Mouse (Mus musculus): ENCODE results near the gene Sh3kbp1.

Sh3kbp1 gene

DNA sequence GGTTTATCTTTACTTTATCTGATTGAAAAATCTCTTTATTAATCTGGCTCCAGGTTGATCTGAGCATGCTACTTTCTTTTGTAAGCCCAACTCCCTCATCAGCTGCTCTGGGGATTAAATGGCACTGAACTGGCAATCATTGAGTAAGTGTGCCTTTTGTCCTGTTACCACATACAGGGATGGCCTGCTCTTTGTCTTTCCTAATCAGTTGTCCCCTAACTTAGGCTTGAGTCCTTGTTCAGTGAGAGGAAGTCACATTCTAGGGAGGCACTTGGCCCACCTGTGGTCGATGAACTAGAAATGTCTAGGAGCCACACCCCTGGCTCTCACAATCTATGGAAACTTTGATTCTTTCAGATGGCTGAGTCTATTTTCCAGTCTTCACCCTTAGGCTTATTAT lies 58.4 kb downstream of the Sh3kbp1 start:
- DNase-seq: no peak

DNA sequence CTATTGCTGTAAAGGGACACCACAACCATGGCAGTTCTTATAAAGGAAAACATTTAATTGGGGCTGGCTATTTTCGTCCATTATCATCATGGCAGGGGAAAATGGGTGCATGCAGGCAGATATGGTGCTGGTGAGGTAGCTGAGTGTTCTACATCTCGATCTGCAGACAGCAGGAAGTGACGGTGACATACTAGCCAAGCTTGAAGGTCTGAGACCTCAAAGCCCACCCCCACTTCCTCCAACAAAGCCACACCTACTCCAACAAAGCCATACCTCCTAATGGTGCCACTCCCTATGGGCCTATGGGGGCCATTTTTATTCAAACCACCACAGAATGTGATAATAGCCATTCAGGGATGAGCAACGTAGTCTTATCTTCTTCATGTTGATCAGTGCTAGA lies 59.8 kb downstream of the Sh3kbp1 start:
- DNase-seq: no peak

DNA sequence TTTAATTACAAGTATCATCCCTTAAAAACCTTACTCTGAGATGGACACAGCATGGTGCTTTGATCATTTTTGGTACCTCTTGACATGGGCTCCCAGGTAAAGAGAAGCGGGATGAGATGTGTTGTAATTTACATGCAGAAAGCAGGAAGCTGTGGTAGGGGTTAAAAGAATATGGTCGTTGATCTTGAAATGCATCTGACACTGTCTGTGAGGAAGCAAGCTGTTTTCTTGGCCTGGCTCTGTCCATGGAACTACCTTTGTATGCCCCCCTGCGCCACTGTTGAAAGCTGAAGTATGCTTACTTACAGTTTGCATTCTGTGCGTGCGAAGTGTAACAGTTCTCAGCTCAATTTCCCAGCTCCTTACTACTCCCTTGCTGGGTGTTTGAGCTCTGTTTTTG lies 61.6 kb downstream of the Sh3kbp1 start:
- no peak for DNase-seq

DNA sequence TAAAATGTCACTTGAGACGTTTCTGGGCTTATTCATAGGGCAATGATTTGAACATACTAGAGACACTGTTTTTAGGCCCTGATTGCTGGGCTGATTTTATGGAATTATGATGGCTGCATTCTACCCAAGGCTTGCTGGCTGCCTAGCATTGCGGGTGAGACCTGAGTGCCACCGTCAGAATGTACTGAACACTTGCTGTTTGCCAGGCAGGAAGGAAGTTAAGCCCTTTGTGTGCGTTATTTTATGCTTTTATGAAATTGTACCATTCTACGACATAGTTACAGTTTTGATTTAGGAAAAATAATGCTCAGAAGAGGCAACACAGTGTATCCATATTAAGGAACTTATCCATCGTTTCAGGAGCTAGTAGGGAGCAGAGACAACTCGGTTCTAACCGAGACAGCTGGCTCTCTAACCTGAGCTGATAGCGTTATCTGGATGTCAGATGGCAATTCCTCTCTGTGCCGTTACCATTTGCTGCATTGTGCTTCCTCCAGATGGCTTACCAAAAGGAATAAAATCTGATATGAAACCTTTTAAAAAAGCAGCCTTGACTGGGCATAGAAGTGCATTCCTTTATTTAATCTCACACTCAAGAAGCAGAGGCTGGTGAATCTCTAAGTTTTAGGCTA lies 62.8 kb downstream of the Sh3kbp1 start:
- DNase-seq: no peak

DNA sequence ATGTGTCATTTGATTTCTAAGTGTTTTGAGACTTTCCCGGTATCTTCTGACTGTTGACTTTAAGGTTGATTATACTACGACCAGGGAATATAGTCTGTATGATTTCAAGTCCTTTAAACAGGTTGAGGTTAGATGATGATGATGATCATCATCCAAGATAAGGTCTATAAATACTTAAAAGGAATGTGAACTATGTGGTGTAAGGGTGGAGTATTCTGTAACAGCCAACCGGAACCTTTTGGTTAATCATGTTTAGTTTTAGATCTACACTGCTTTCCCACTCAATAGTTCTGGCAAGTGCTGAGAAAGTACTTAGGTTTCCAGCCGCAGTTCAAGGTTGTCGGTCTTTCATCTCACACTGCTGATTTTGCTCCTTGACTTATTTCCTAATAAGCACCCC lies 66.1 kb downstream of the Sh3kbp1 start:
- no peak for DNase-seq

DNA sequence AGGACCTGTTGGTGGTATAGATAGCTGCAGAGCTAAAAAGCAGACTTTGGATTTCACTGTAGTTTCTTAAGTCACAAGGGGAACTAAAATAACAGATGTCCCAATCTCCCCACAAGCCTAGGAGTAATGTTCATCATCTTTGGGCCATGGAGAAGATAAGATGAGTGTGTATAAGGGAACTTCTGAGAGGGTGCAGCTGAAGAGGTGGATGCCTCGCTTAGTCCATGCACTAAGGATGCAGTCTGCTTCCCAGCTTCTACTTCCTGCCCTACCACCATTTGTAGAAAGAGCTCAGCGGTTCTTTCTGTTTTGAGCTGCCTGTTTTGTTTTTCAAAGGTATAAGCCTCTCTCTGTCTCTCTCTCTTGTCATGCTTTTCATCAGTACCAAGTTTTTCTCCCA lies 69.5 kb downstream of the Sh3kbp1 start:
- DNase-seq: no peak

DNA sequence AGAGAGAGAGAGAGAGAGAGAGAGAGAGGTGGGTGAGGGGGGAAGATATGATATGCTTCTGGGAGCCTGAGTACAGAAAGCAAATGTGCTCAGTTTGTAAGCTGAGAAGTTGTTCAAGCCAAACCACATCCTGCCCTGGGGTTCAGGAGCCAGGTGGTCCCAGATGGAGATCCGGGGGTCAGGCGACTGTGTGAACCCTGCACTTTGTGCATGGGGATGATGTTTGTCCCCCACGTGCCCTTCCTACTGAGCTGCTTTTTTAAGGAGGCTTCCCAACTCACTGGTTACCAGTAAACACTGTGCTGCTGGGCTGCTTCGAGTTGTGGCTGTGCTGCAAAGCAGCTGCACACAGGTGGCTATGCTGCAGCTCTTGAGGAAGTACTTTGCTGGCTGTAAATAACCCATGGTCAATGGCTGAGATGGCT lies 70.0 kb downstream of the Sh3kbp1 start:
- DNase-seq: no peak

DNA sequence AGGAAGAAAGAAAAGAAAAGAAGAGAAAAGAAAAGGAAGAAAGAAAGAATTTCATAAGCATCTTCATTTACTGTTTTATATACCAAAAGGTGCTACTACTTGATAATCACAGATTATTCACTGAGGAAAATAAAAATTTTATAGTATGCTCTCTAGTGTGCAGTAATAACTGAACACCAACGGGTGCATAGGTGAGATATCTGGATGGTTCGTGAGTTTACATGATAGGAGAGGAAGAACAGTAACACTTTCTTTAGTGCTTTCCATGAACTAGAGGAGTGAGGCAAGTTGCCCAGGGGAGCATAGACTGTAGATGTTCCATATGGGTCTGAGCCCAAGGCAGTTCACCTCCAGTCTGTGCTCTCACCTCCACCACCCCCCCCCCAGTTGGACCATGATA lies 75.8 kb downstream of the Sh3kbp1 start:
- no peak for DNase-seq

DNA sequence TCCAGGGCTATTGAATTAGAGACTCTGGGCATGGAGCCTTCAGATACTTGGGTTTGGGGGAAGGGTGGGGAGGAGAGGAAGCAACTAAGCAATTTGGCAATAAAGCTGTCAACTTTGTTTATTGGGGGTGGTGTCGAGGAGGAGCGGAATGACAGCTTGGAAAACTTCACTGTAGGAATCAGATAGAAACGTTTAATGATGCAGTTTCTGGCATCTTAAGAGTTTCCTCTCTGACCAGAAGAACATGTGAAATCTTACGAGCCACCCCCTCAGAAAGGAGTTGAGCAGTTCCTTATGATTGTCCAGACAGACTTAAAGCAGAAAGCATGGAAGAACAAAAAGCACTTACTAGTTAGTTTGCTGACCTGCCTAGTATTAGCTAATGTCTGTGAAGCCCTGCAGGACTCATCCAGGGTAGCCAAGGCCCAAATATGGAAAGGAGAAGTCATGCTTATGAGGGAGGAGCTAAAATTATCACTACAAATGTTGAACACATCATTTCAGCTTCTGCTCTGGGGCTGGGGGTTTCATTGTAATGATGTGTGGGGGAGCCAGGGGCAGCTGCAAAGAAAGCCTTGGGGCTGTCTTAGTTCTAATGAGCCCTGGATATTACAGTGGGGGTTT lies 77.4 kb downstream of the Sh3kbp1 start:
- no peak for DNase-seq

DNA sequence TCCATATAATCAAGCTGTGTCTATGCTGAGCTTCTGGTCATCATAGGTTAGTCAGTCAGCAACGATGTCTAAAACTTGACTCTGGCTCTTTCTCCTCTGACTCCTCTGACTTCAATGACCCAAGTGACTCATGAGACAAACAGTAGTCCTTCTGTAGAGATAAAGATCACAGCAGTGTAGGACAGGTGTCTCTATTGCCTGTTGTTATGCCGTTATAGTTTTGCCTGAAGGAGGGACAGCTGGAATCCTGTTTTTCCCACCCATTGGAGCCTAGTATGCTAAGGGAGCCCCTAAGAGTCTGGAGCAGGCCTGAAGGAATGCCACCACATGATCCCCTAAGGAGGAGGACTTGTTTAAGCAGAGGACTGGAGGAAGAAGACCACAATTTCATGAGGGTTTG lies 78.3 kb downstream of the Sh3kbp1 start:
- DNase-seq: no peak

DNA sequence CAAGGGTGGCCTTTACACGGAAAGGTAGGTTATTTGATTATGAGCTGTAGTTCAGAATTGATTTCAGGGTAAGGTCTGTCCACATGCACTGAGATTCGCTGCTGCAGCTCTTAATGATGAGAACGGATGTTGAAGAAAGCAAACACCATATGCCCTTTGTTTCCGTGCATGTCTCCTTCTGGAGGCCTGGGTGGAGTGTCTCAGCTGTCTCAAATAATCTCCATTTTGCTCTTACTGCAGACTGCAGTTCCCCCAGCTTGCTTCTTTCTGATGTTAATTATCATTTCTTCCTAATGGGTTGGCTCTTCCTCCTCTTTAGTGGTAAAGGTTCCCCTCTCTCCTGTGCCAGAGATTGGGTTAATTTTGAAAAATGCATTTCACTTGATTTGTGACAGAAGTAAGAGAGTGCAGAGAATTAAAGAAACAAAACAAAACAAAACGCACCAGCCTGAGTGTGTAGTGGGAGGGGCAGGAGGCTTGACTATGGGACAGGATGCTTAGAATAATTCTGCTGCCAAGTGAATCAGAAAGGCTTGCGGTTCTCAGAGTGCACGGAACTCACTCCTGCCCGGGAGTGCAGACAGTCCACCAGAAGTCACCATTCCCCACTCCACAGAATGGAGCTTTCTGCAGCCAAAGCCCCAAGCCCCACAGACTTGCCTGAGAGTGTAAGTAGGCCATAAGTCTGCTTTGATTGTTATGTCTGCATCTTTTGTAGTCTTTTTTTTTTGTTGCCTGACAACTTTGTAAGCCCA lies 81.2 kb downstream of the Sh3kbp1 start:
- no peak for DNase-seq

DNA sequence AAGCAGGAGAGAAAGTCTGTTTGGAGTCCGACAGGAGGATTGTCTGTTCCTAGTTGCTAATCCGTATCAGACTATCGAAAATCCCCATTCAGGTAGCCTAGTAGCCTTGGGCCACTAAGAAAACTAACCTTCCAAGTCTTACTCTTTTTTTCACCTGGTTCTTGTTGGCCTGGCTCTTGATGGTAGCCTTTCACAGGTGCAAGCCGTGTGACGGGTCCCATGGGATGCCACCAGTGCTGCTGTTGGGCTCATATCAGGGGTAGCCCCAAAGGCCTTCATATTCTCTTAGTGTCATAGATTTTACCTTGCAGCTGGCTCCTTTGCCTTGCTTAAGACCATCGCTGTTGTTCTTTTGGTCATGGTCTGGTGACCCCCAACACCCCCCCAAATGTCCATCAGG lies 82.2 kb downstream of the Sh3kbp1 start:
- no peak for DNase-seq

DNA sequence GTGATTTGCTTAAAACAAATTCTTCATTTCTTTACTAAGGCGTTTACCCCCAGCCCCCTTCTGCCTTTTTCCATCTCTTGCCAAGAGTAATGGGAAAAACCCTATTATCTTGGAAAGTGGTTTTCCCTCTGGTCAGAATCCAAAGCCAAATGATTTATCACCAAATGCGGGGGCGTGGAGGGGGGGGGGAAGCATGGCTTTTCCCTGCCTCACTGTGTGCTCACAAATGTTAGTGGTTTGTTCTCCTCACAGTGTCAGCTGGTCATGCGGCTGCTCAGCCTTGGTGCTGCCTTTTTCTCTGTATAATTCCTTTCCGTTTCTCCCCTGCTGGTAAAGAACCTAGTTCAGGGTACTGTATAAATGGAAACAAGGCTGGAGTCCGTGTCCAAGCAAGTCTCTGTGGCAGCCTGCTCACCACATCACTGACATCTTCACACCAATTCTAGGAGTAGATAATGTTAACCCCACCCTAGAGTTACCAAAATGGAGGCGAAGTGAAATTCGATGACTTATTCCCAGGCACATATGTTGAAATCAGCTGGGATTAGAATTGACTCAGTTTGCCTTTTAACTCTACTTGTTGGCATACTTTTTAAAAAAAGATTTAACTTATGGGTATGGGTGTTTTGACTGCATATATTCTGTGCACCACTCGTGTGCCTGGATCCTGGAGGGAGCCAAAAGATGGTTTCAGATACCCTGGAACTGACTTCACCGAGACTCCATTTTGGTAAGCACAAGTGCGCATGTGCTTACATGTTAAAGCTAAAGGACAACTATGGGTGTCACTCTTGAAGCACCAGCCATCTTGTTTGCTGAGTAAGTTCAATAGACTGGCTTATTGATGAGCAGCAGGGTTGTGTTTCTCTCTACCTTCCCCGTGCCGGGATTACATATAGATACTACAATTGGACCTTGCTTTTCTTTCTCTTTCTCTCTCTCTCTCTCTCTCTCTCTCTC lies 84.3 kb downstream of the Sh3kbp1 start:
- no peak for DNase-seq

DNA sequence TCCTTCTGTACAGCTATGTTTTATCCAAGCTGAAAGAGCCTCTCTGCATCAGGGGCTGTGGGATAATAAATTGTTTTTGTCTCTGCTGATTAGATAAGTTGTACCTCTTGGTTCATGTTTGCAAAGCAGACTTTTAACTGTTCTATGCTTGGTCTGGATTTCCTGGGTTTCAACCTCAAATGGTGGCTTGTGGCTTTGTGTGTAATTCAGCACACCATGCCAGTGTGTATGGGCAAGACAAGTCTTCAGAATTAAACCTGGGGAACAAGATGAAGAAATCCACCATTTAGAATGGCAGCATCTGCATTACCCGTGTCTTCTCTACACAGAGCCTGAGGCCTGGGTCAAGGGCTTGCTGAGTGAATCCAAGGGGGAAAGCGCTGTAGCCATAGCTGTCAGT lies 86.1 kb downstream of the Sh3kbp1 start:
- DNase-seq: no peak

DNA sequence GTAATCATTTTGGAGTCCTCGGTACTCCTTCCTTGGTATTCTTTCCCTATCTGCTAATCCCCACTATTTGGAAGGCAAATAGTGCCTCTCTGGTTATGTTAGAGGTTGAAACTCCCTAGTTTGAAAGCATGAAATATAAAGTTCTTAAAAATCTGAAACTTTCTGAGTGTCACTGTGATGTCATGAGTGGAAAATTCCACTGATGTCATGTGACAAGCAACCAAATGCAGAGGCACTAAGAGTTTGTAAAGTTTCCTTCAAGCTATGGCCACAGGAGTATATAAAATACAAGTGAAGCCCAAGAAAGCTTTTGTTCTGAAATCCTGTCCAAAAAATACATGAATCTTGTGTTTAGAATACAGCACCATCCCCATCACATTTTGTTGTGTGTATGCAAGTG lies 94.3 kb downstream of the Sh3kbp1 start:
- no peak for DNase-seq

DNA sequence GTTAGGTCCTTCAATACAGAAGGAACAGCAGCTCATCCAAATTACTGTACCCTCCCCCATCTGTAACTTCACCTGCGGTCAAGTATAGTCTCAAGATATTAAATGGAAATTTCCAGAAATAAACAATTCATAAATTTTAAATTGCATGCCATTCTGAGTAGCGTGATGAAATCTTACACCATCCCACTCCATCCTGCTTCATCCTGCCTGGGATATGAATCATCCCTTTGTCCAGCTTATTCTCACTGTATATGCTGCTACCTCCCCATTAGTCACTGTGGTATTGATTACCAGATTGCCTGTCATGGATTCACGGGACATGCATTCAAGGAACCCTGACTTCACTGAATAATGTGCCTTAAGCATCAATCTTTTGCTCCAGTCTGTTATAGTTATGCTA lies 104.3 kb downstream of the Sh3kbp1 start:
- DNase-seq: no peak

DNA sequence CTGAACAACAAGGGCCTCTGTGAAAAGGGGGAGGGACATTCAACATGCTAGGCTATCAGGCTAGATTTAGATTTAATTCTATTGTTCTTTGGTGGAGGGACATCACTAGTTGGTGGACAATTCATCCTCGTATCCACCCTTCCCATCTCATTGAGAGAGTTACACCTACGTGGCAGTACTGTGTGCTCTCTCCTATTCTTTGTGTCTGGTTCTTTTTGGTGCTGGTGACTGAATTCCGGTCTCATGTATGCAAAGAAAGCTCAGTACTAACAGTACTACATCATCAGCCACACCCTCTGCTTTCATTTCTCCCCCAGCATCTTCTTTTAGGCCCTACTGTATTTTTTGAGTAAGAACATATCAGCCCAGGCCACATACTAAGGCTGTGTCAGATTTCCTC lies 105.8 kb downstream of the Sh3kbp1 start:
- DNase-seq: no peak

DNA sequence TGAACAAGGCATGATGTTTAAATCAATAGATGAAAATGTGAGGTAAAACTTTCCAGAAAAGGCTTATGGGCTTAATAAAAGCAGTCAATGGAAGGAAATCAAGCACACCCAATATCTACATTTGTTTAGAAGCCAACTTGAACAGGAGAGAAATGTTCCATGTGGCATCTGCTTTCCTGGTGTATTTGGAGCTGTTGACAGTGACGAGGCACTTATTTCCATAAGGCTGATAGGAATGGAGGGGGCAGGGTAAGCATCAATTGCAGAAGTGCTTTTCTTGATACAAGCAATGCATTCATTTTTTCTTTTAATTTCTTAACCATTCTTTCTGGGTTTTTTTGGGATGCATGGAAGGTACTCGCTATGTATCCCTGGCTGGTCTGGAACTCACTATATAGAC lies 106.9 kb downstream of the Sh3kbp1 start:
- DNase-seq: no peak

DNA sequence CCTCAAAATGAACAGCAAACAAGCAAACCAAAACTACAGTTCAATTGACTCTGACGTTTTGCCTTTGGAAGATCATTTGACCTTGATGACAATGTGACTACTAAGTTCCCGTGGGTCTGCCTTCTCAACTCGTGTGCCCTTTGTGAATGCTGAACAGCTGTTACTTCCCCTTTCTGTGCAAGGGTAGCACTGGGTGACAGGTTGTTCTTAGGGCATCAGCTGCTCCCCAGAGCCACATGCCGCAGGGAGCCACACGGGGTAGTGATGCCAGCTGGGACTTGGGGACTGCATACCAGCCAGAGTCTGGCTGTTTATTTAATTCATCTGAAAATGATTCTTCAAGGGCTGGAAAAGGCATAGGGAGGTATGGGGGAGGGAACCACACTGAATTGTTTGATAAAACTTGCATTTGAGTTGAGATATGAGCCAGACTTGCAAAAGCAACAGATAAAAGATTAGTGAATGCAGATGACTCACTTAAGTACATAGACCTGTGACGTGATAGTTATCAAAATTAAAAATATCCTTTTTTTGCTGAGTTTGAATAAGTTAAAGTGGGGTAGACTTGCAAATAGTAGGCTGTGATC lies 108.5 kb downstream of the Sh3kbp1 start:
- no peak for DNase-seq

DNA sequence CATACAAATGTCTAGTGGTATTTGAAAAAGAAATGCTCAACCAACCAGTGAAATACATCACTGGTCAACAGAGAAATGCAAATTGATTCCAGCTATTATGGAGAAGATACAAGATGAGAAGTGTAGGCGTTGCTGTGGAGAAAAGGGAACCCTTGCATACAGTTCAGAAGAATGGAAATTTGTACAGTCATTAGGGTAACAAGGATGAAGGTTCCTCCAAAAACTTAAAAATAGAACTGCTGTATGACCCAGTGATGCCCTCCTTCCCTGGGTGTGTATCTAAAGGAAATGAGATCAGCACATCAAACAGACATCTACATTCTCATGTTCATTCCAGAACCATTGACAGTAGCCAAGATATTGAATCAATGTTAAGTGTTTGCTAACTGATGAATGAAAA lies 110.3 kb downstream of the Sh3kbp1 start:
- DNase-seq: no peak

DNA sequence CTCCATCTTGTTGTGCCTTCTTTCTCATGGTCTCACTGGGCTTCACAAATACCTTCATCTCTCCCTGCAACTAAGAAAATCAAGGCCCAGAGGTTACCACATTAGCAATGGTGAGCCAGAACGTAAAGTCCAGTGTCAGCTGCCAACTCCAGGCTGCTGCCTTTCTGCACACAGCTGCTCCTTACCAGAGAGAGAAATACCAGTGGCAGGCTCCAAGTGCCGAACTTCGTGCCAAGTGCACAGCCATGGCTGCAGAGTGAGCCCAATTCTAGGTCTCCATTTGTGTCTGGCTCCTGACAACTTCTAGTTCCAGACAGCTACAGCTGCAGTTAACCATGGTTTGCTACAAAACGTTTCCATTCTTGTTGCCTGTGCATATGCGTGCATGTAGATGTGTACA lies 117.0 kb downstream of the Sh3kbp1 start:
- no peak for DNase-seq

DNA sequence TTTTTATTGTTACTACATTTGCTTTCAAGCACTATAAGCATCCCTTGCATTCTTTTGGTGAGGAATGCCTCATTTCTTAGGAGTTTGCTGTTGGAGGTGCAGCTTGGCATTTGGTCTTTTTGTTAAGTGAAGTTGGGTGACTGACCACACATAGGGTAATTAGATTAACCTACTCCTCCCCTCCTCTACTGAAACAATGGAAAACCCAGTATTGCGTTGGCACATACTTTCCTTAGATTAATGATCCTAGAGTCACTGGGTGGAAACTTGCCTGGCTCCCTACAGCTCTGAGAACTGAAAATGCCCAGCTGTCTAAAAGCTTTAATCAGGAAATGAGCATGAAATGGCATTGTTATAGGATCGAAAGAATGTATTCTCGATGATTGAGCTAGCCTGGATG lies 117.5 kb downstream of the Sh3kbp1 start:
- no peak for DNase-seq

DNA sequence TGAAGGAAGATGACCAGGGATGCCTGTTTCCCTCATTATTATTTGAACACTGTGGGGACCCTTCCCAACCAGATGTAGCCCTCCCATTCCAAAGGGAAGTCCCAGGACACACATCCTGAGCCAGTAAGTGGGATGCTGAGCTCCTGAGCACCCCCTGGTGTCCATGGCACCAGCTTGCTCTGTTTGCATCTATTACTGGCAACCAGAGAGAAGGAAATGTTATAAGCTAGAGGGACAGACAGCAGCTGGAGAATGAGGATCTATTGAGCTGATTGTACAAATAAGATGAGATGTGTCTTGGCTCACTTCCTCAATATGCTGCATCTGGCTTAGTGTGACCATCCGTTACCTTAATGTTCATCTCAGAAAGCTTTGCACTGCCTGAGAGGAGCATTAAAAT lies 124.8 kb downstream of the Sh3kbp1 start:
- DNase-seq: peak; percentile 40
